Mouse (Mus musculus) G1E (cell line): ENCODE measurements around the gene Neu4. TPM values are rescaled to one million over a fixed set of nuclear protein-coding genes. Genes with fewer than 3 reads are reported as not detected.
A peak's percentile ranks its signal among the peaks of the same experiment; 100 is the strongest.

Experiments
- ATAC-seq: 2 replicates; pipeline ENCODE4 v1.8.0; 2016; ENCODE audit warnings: mild to moderate bottlenecking; ENCODE audit not compliant: insufficient number of reproducible peaks, poor library complexity, low FRiP score, severe bottlenecking; ENCODE audit errors: extremely low read depth
- DNase-seq: peaks from one replicate; pipeline ENCODE4 v3.0.0; 2012; ENCODE audit warnings: low spot score
- H3K27me3 ChIP-seq: 2 replicates; pipeline ENCODE4 v1.6.1; 2012; ENCODE audit warnings: mild to moderate bottlenecking, low read length, inconsistent platforms; ENCODE audit not compliant: insufficient read depth
- H3K36me3 ChIP-seq: replicated peaks from 2 replicates; pipeline ENCODE3; 2012; ENCODE audit warnings: mild to moderate bottlenecking, inconsistent platforms
- H3K4me1 ChIP-seq: 2 replicates; pipeline ENCODE4 v1.6.1; 2012; ENCODE audit warnings: low read depth, low read length, inconsistent platforms, mixed read lengths; ENCODE audit not compliant: insufficient read depth
- H3K4me3 ChIP-seq: 2 replicates; pipeline ENCODE4 v1.5.1; 2012; ENCODE audit warnings: low read depth, mild to moderate bottlenecking, inconsistent platforms, low read length, moderate library complexity, mixed read lengths
- H3K9me3 ChIP-seq: replicated peaks from 2 replicates; pipeline ENCODE4 v1.6.1; 2012; ENCODE audit warnings: inconsistent platforms
- CTCF ChIP-seq: IDR thresholded peaks from 2 replicates; pipeline ENCODE4 v1.5.1; 2012; ENCODE audit warnings: low read depth, low read length, inconsistent platforms, mixed read lengths
- GATA1 ChIP-seq: IDR thresholded peaks from 2 replicates; pipeline ENCODE4 v1.6.1; 2012; ENCODE audit warnings: borderline replicate concordance, low read length, inconsistent platforms, mixed read lengths
- GATA2 ChIP-seq: IDR thresholded peaks from 2 replicates; pipeline ENCODE4 v1.6.1; 2012; ENCODE audit warnings: low read depth, low read length, inconsistent platforms, borderline replicate concordance
- POLR2AphosphoS5 ChIP-seq: IDR thresholded peaks from 2 replicates; pipeline ENCODE4 v1.6.1; 2012; ENCODE audit warnings: low read depth, low read length, inconsistent platforms; ENCODE audit not compliant: insufficient replicate concordance
- TAL1 ChIP-seq: conservative IDR thresholded peaks from 2 replicates; pipeline ENCODE4 v1.6.1; 2012; ENCODE audit warnings: low read depth, low read length, inconsistent platforms, mixed read lengths
- polyA plus RNA-seq: library from polyadenylated mRNA; stranded (reverse); fragments of >175 nt; gene quantifications from 2 replicates; pipeline ENCODE4 v1.2.3, GENCODE M21; 2012
- total RNA-seq, 2 experiments: library from RNA; stranded (forward) in 1 of 2; stranded (reverse) in 1 of 2; fragments of 200-1000 nt in 1 of 2; fragments of >200 nt in 1 of 2; fragmentation: Nextera tagmentation in 1 of 2; gene quantifications; 2 replicates each; pipeline ENCODE4 v1.2.3; 2014 to 2017

Neu4 gene
- total and polyA plus RNA-seq, 3 experiments, result 0.22 TPM; not detected in 2

DNA sequence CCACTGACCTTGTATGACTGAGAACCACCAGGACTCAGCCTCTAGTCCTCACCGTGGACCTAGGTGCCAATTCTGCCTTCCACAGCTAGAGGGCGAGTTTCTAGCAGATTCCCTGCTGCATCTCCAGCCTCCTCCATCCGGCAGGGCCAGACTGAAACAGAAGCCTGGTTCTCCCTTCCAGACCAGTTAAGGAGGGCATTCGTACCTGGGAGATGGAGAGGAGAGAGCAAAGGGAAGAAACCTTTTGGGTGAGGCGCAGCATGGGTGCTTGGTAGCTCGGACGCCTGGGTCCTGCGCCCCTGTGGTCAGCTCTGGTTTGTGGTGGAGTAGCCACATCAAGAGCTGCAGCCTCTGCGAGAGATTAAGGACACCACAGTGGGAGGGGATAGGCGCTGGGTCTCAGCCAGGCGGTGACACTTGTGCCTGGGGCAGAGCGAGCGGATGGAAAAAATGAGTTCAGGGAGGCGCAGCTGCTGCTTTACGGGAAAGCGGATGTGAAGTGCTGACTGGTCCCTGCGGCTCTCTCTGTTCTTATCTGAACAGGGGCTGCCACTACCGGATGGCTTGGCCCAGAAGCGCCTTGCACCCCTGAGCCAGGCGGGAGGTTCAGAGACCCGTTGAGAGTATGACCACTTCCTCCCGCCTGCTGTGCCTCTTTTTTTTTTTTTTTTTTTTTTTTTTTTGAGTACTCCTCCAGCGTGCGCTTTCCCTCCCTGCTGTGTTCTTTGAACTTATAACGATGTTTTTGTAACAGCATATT, 14.9 kb downstream of the Neu4 start:
- Histone ChIP-seq H3K36me3 (peaks cover 3% of the 10 kb centered on the region), H3K27me3 (no peaks in the 10 kb centered on the region), H3K4me1 (0 out of 2 replicates have a peak, but pooled peaks cover 2% of the 10 kb centered on the region), H3K4me3 (no peak overlapping the region; the same call in 1 of the 2 replicates), H3K9me3 (no peaks in the 10 kb centered on the region)
- DNase-seq (peak; percentile 26), ATAC-seq (peak; percentile 54)
- TF ChIP-seq POLR2AphosphoS5 (no peak), TAL1 (no peak), GATA2 (no peak), CTCF (peak; percentile 53; the same call in 1 of the 2 replicates)

DNA sequence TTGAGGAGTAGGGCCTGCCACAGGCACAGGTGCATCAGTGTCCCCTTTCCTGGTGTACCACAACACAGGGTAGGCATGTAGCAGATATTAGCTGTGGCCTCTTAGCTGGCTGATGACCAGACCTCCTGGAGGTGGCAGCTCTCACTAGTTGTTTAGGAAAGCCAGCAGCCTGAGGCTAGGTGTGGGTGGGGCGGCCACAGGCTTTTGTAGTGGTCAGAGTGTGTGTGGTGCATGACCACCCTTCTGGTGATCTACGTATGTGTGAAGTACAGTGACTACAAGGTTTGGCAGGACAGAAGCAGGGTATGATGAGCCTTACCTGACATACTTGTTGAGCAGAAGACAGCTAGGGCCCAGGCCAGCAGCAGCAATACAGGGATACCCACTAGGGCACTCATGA, 20.1 kb downstream of the Neu4 start:
- TF ChIP-seq TAL1 (no peak), GATA2 (no peak), POLR2AphosphoS5 (no peak), CTCF (no peak), GATA1 (no peak)
- Histone ChIP-seq H3K4me1 (no peaks in the 10 kb centered on the region), H3K36me3 (peaks cover 3% of the 10 kb centered on the region), H3K9me3 (no peaks in the 10 kb centered on the region), H3K27me3 (no peaks in the 10 kb centered on the region), H3K4me3 (no peak overlapping the region)
- DNase-seq (no peak), ATAC-seq (no peak)

DNA sequence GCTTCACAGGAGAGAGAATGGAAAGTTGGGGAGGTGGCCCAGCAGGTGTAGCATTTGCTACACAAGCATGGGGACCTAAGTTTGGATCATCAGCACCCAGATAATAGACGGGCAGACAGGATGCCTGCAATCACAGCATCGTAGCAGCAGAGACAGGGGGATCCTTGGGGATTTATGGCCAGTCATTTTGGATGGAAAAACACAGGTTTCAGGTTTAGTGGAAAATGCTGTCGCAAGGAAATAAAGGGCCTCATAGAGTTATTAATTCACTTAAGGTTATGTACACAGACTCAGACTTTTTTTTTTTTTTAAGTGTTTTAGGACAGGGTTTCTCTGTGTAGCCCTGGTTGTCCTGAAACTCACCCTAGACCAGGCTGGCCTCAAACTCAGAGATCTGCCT, 25.3 kb downstream of the Neu4 start:
- ATAC-seq (no peak), DNase-seq (no peak)
- TF ChIP-seq GATA1 (no peak), GATA2 (no peak), CTCF (no peak), TAL1 (no peak), POLR2AphosphoS5 (no peak)
- Histone ChIP-seq H3K9me3 (no peaks in the 10 kb centered on the region), H3K4me3 (no peak overlapping the region), H3K36me3 (no peaks in the 10 kb centered on the region), H3K4me1 (no peaks in the 10 kb centered on the region), H3K27me3 (no peaks in the 10 kb centered on the region)

DNA sequence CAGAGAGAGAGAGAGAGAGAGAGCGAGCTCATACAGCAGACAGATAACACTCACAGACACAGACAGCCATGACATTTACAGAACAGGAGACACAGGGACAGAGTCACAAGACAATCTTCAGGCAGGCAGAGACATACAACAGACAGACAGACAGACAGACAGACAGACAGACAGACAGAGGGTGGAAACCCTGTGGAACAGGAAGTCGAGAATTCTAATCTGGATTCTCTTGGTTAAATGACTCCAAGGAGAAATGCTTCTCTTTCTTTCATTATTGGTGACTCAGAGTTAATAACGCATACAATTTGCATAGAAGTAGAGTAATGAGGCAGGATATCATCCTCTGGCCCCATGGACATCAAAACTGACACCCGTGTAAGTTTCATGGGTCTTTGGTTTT, 26.3 kb downstream of the Neu4 start:
- Histone ChIP-seq H3K9me3 (no peaks in the 10 kb centered on the region), H3K4me1 (no peaks in the 10 kb centered on the region), H3K4me3 (no peak overlapping the region), H3K36me3 (no peaks in the 10 kb centered on the region), H3K27me3 (no peaks in the 10 kb centered on the region)
- ATAC-seq (no peak), DNase-seq (no peak)
- TF ChIP-seq GATA1 (no peak), GATA2 (no peak), TAL1 (no peak)

DNA sequence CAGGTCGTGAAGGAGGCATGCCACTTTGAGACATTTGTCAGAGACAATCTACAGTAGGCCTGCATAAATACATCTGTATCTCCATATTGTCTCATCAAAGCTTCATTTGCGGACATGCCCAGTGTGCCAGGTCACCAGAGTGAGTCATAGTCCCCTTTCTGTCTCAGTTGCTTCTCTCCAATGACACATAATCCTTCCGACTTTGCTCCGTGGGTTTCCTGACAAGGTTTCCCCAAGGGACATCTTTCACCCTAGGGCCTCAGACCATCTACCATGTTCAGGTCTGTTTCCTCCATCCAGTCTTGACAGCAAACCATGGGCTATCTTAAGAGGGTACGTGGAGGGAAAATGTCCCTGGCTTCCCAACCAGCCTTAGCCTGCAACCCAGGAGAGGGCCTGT, 30.9 kb downstream of the Neu4 start:
- Histone ChIP-seq H3K4me3 (no peak overlapping the region), H3K36me3 (no peaks in the 10 kb centered on the region), H3K27me3 (no peaks in the 10 kb centered on the region), H3K4me1 (0 out of 2 replicates have a peak, but pooled peaks cover 2% of the 10 kb centered on the region), H3K9me3 (no peaks in the 10 kb centered on the region)
- no peak for TF ChIP-seq TAL1
- no peak for TF ChIP-seq GATA2
- TF ChIP-seq GATA1, result no peak
- no peak for TF ChIP-seq POLR2AphosphoS5
- TF ChIP-seq CTCF, result no peak
- DNase-seq (no peak), ATAC-seq (no peak)

DNA sequence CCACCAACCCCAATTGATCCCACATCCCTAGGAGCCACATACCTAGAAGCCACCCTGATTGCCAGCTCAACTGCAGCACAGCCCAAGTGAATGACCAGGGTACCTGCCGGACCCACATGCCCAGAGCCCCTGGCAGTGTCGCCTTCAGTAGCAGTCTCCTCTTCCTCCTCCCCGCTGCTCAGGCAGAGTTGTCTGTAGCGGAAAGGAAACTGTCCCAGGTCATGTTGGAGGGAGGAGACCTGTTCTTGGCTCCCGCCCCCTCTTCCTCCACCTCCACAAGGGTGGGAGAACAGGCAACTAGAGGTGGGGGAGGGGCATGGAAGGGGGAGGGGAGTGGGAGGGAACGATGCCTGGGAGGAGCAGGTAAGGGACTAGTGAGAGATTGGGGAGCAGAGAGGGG, 32.1 kb downstream of the Neu4 start, which contains the start of gene Pdcd1:
TSS of gene Pdcd1 (minus strand) at position 181 of the 400 bp plus-strand sequence.
- H3K4me3 ChIP-seq, result no peak within 1 kb of the TSS
- H3K27me3 ChIP-seq, result no peaks in the 10 kb centered on the region
- H3K9me3 ChIP-seq, result no peaks in the 10 kb centered on the region
- H3K36me3 ChIP-seq, result no peaks in the 10 kb centered on the region
- ATAC-seq (no peak), DNase-seq (no peak)
- 0 out of 2 replicates have a peak, but pooled peaks cover 2% of the 10 kb centered on the region for H3K4me1 ChIP-seq
- TF ChIP-seq GATA2 (no peak), TAL1 (no peak), CTCF (no peak), POLR2AphosphoS5 (no peak), GATA1 (no peak)
